Mouse (Mus musculus) midbrain, embryonic 16.5 days (tissue): Measurements from ENCODE around the gene AI464131. TPM values are rescaled to one million over a fixed set of nuclear protein-coding genes. Genes with fewer than 3 reads are reported as not detected.
A peak's percentile ranks its signal among the peaks of the same experiment; 100 is the strongest.

Experiments used
- ATAC-seq: fragments of 200-750 bp; cut with Nextera tagmentation; 2 replicates; pipeline ENCODE4 v1.8.0; 2017; ENCODE audit warnings: moderate TSS enrichment
- H3K27ac ChIP-seq: fragments of 300-500 bp; sonication (generic); 2 replicates; pipeline ENCODE4 v1.5.1; 2014; ENCODE audit warnings: mild to moderate bottlenecking, low read length, mixed read lengths
- H3K27me3 ChIP-seq: fragments of 300-500 bp; sonication (generic); 2 replicates; pipeline ENCODE4 v1.6.1; 2014; ENCODE audit warnings: low read depth, low read length, mixed read lengths; ENCODE audit not compliant: control insufficient read depth, insufficient read depth
- H3K36me3 ChIP-seq: fragments of 300-500 bp; sonication (generic); 2 replicates; pipeline ENCODE4 v1.6.1; 2014; ENCODE audit warnings: mild to moderate bottlenecking, low read length, moderate library complexity, mixed read lengths; ENCODE audit not compliant: control insufficient read depth, insufficient read depth
- H3K4me1 ChIP-seq: fragments of 300-500 bp; sonication (generic); 2 replicates; pipeline ENCODE4 v1.6.1; 2014; ENCODE audit warnings: mild to moderate bottlenecking, low read length, mixed read lengths; ENCODE audit not compliant: control insufficient read depth, insufficient read depth
- H3K4me2 ChIP-seq: fragments of 300-500 bp; sonication (generic); 2 replicates; pipeline ENCODE4 v1.6.1; 2014; ENCODE audit warnings: mild to moderate bottlenecking, low read length, mixed read lengths
- H3K4me3 ChIP-seq: fragments of 300-500 bp; sonication (generic); 2 replicates; pipeline ENCODE4 v1.5.1; 2014; ENCODE audit warnings: low read depth, mild to moderate bottlenecking, low read length, moderate library complexity, mixed read lengths
- H3K9ac ChIP-seq: fragments of 300-500 bp; sonication (generic); 2 replicates; pipeline ENCODE4 v1.6.1; 2014; ENCODE audit warnings: low read depth, low read length, mixed read lengths
- H3K9me3 ChIP-seq: fragments of 300-500 bp; sonication (generic); replicated peaks from 2 replicates; pipeline ENCODE4 v1.6.1; 2014; ENCODE audit warnings: mild to moderate bottlenecking, low read length, mixed read lengths; ENCODE audit not compliant: control insufficient read depth, poor library complexity, severe bottlenecking
- WGBS: fragments of 180-500 bp; shearing (Covaris S2); extraction: QIAGEN DNeasy Blood & Tissue Kit; methylation state at CpG from one replicate; pipeline ENCODE4 v1.1.7; 2014; 5-methylcytosine and 5-hydroxymethylcytosine counted together
- polyA plus RNA-seq: library from polyadenylated mRNA; unstranded; fragments of >200 nt; fragmentation: Nextera tagmentation; extraction: Ambion mirVana; gene quantifications from 2 replicates; pipeline ENCODE4 v1.2.1, GENCODE M21; 2015

Gene AI464131
- polyA plus RNA-seq, 1 experiment from 2014 or later, result 11.6 TPM

GRCm38 (mm10) chr4:41526553-41526952 lies 23.7 kb upstream of the AI464131 start:
- Histone ChIP-seq H3K4me3 (no peak overlapping the region), H3K27me3 (no peaks in the 10 kb centered on the region), H3K9ac (no peak overlapping the region), H3K27ac (peak overlapping the region; percentile 50; the same call in 1 of the 2 replicates), H3K4me2 (no peak overlapping the region; the same call in 1 of the 2 replicates), H3K4me1 (peaks cover 30% of the 10 kb centered on the region), H3K36me3 (peaks cover under 1% of the 10 kb centered on the region; the same call in 1 of the 2 replicates), H3K9me3 (no peaks in the 10 kb centered on the region)
- WGBS, result 16% methylated on average over 7 of the region's 7 CpGs
- ATAC-seq, result peak; percentile 14; the same call in 1 of the 2 replicates

GRCm38 (mm10) chr4:41524829-41525228 lies 22.0 kb upstream of the AI464131 start:
- WGBS, result 80% methylated on average over 9 of the region's 9 CpGs
- Histone ChIP-seq H3K4me1 (peaks cover 28% of the 10 kb centered on the region), H3K4me3 (no peak overlapping the region), H3K36me3 (peaks cover 11% of the 10 kb centered on the region), H3K9ac (no peak overlapping the region), H3K27me3 (no peaks in the 10 kb centered on the region), H3K4me2 (no peak overlapping the region), H3K27ac (no peak overlapping the region), H3K9me3 (no peaks in the 10 kb centered on the region)
- ATAC-seq, result no peak

- Histone ChIP-seq H3K9ac (no peak overlapping the region), H3K9me3 (no peaks in the 10 kb centered on the region), H3K27me3 (no peaks in the 10 kb centered on the region), H3K4me1 (peaks cover 28% of the 10 kb centered on the region), H3K4me3 (no peak overlapping the region), H3K4me2 (no peak overlapping the region), H3K27ac (no peak overlapping the region), H3K36me3 (peaks cover 18% of the 10 kb centered on the region)
- WGBS, result 76% methylated on average over 7 of the region's 7 CpGs
- no peak for ATAC-seq
These were observed 21.0 kb upstream of the AI464131 start for GRCm38 (mm10) chr4:41523839-41524238.

DNA sequence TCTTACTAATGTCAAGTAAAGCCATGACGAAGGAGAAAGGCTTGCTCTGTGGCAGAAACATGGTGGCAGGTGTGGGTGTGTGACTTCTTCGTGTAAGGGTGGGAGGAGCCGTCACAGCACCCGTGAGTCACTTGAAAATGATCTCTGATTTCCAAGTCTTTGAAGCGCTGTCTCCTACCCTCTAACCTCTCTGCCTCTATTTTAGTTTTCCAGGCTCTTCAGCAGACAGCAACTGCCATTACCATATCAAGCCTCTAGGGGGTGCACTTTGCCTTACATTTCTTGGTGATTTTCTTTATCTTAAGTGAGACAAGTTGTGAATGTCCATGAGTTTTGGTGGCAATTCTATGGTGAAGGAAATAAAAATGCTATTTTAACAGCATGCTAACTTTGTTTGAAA lies 19.9 kb upstream of the AI464131 start:
- Histone ChIP-seq H3K9ac (no peak overlapping the region), H3K36me3 (peaks cover 18% of the 10 kb centered on the region), H3K9me3 (no peaks in the 10 kb centered on the region), H3K4me2 (no peak overlapping the region), H3K27ac (no peak overlapping the region), H3K4me3 (no peak overlapping the region), H3K27me3 (no peaks in the 10 kb centered on the region), H3K4me1 (peaks cover 17% of the 10 kb centered on the region)
- 56% methylated on average over 5 of the region's 5 CpGs for WGBS
- no peak for ATAC-seq

GRCm38 (mm10) chr4:41522136-41522535 lies 19.3 kb upstream of the AI464131 start:
- no peak for ATAC-seq
- H3K27me3 ChIP-seq, result no peaks in the 10 kb centered on the region
- WGBS, result 67% methylated on average over 6 of the region's 6 CpGs
- H3K4me1 ChIP-seq, result peaks cover 11% of the 10 kb centered on the region
- H3K9me3 ChIP-seq, result no peaks in the 10 kb centered on the region
- H3K4me2 ChIP-seq, result no peak overlapping the region
- H3K36me3 ChIP-seq, result peaks cover 18% of the 10 kb centered on the region
- no peak overlapping the region for H3K27ac ChIP-seq
- no peak overlapping the region for H3K9ac ChIP-seq
- H3K4me3 ChIP-seq, result no peak overlapping the region

DNA sequence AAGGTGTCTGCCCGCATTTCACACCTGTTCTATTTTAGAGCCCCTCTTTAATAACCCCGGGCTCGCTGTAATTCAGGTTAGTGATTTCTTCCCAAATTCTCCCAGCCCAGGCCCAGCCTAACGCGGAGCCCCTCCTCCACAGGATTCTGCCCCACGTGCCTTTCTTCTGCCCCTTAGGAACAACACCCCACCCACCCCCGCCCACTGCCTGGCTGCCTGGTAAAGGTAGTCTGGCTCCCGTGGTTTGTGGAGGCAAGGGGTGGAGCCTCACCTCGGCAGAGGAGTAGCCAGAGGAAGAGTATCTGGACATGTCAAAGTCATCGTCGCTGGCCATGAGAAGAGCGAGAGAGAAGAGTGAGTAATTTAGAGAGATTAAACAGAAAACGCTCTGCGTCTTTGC lies 17.8 kb upstream of the AI464131 start:
- Histone ChIP-seq H3K4me3 (no peak overlapping the region), H3K9ac (no peak overlapping the region), H3K27ac (no peak overlapping the region), H3K36me3 (peaks cover 18% of the 10 kb centered on the region), H3K4me1 (no peaks in the 10 kb centered on the region; the same call in 1 of the 2 replicates), H3K27me3 (no peaks in the 10 kb centered on the region), H3K4me2 (no peak overlapping the region), H3K9me3 (no peaks in the 10 kb centered on the region)
- WGBS, result 44% methylated on average over 14 of the region's 14 CpGs
- ATAC-seq, result no peak

GRCm38 (mm10) chr4:41519195-41519594 lies 16.3 kb upstream of the AI464131 start:
- 96% methylated on average over 5 of the region's 5 CpGs for WGBS
- no peaks in the 10 kb centered on the region for H3K9me3 ChIP-seq
- H3K27ac ChIP-seq, result no peak overlapping the region
- no peaks in the 10 kb centered on the region for H3K27me3 ChIP-seq
- H3K4me3 ChIP-seq, result no peak overlapping the region
- no peak overlapping the region for H3K9ac ChIP-seq
- no peak for ATAC-seq
- H3K4me2 ChIP-seq, result no peak overlapping the region
- H3K36me3 ChIP-seq, result peaks cover 18% of the 10 kb centered on the region
- no peaks in the 10 kb centered on the region; the same call in 1 of the 2 replicates for H3K4me1 ChIP-seq

- WGBS, result 81% methylated on average over 7 of the region's 7 CpGs
- Histone ChIP-seq H3K4me2 (no peak overlapping the region), H3K27me3 (no peaks in the 10 kb centered on the region), H3K4me1 (peaks cover 6% of the 10 kb centered on the region), H3K9me3 (no peaks in the 10 kb centered on the region), H3K36me3 (peaks cover 18% of the 10 kb centered on the region), H3K4me3 (no peak overlapping the region), H3K27ac (no peak overlapping the region), H3K9ac (no peak overlapping the region)
- no peak for ATAC-seq
These were observed 15.5 kb upstream of the AI464131 start for GRCm38 (mm10) chr4:41518349-41518748.

GRCm38 (mm10) chr4:41517233-41517632 lies 14.4 kb upstream of the AI464131 start, which contains the start of gene 1110017D15Rik:
Gene 1110017D15Rik (minus strand): TSS chr4:41517333.
- peaks cover 18% of the 10 kb centered on the region for H3K36me3 ChIP-seq
- no peak within 1 kb of the TSS for H3K27ac ChIP-seq
- 96% methylated on average over 2 of the region's 2 CpGs for WGBS
- peaks cover 10% of the 10 kb centered on the region for H3K4me1 ChIP-seq
- no peak within 1 kb of the TSS for H3K4me2 ChIP-seq
- H3K27me3 ChIP-seq, result no peaks in the 10 kb centered on the region
- H3K4me3 ChIP-seq, result no peak within 1 kb of the TSS
- ATAC-seq, result no peak
- no peaks in the 10 kb centered on the region for H3K9me3 ChIP-seq
- H3K9ac ChIP-seq, result no peak within 1 kb of the TSS
